Comparison of ENCODE assay signal across 15 mouse cellular contexts in genomic region chr7:130233777-130234176, GRCm38 (mm10).
DNase-seq lines count a peak whose midpoint lies in the region; ATAC-seq lines count a peak whose summit lies in the region.
"Had no signal": no experiment of that assay in that cellular context is flagged by ENCODE, and none has a peak within 500 bp of the region (broad histone marks: within the 10 kb centered on the region; RNA-seq: fewer than 3 reads in every experiment).

No protein-coding gene starts in this region.

- peak; percentile 82 to 90 for DNase-seq in adrenal gland, adult (ENCODE audit: inconsistent age in 2 of 2, low spot score in 1 of 2)
- no peak for DNase-seq in adrenal gland, postnatal 4 days (ENCODE audit: low spot score in 2 of 2)
- DNase-seq in adrenal gland, postnatal 36 days = peak; percentile 58 to 69
- no peak for DNase-seq in right cerebral cortex, postnatal 4 days
- no peak for DNase-seq in cerebellum, postnatal 14 days
- DNase-seq in urinary bladder, postnatal 36 days (ENCODE audit: low spot score in 2 of 2) = no peak
- DNase-seq: cerebellum, postnatal 10 days; lung, postnatal 10 days; thymus, adult 18-20 months had no signal

- H3K27me3 ChIP-seq in kidney, embryonic 14.5 days (ENCODE audit: control insufficient read depth, insufficient read depth, low read length) = no peaks in the 10 kb centered on the region
- H3K27me3 ChIP-seq in limb, embryonic 13.5 days = no peaks in the 10 kb centered on the region
- H3K27me3 ChIP-seq: embryonic facial prominence, embryonic 12.5 days; neural tube, embryonic 13.5 days had no signal

- peak; percentile 80 for ATAC-seq in kidney, embryonic 14.5 days (ENCODE audit: low FRiP score, low TSS enrichment)
- no peak for ATAC-seq in limb, embryonic 13.5 days (ENCODE audit: low FRiP score, low read depth)
- ATAC-seq: activated CD4-positive, CD25-positive, alpha-beta regulatory T cell, adult 4 months had no signal

- 15% methylated on average over 7 of the region's 7 CpGs for WGBS in kidney, embryonic 14.5 days
- WGBS in limb, embryonic 13.5 days = 22% methylated on average over 7 of the region's 7 CpGs

- peaks cover 3% of the 10 kb centered on the region; the same call in 1 of the 2 replicates for H3K36me3 ChIP-seq in kidney, embryonic 14.5 days (ENCODE audit: control insufficient read depth, insufficient read depth, low read length)
- H3K36me3 ChIP-seq in limb, embryonic 13.5 days = peaks cover 19% of the 10 kb centered on the region
- H3K36me3 ChIP-seq: embryonic facial prominence, embryonic 12.5 days; neural tube, embryonic 13.5 days had no signal

- no peak overlapping the region for H3K27ac ChIP-seq in kidney, embryonic 14.5 days (ENCODE audit: low read depth, low read length)
- H3K27ac ChIP-seq in limb, embryonic 13.5 days = no peak overlapping the region
- H3K27ac ChIP-seq: embryonic facial prominence, embryonic 12.5 days; liver, embryonic 14.5 days; neural tube, embryonic 13.5 days had no signal

- no peak overlapping the region for H3K4me2 ChIP-seq in kidney, embryonic 14.5 days (replicated peaks; ENCODE audit: low read depth, low read length)
- 0 out of 2 replicates have a peak overlapping the region, but pooled peaks have one; percentile 3 for H3K4me2 ChIP-seq in limb, embryonic 13.5 days (replicated peaks)
- H3K4me2 ChIP-seq: embryonic facial prominence, embryonic 12.5 days; neural tube, embryonic 13.5 days had no signal

- H3K4me3 ChIP-seq in kidney, embryonic 14.5 days (ENCODE audit: low read length) = no peak overlapping the region
- H3K4me3 ChIP-seq in limb, embryonic 13.5 days = no peak overlapping the region
- H3K4me3 ChIP-seq: embryonic facial prominence, embryonic 12.5 days; neural tube, embryonic 13.5 days had no signal

- no peaks in the 10 kb centered on the region for H3K9me3 ChIP-seq in kidney, embryonic 14.5 days (ENCODE audit: control insufficient read depth, low read length)
- H3K9me3 ChIP-seq in limb, embryonic 13.5 days = no peaks in the 10 kb centered on the region
- H3K9me3 ChIP-seq: embryonic facial prominence, embryonic 12.5 days; neural tube, embryonic 13.5 days had no signal

- H3K9ac ChIP-seq in kidney, embryonic 14.5 days (ENCODE audit: low read depth, low read length) = no peak overlapping the region
- H3K9ac ChIP-seq in limb, embryonic 13.5 days = no peak overlapping the region
- H3K9ac ChIP-seq: embryonic facial prominence, embryonic 12.5 days; liver, embryonic 14.5 days; neural tube, embryonic 13.5 days had no signal

- H3K4me1 ChIP-seq in kidney, embryonic 14.5 days (ENCODE audit: control insufficient read depth, insufficient read depth, low read length) = peaks cover 26% of the 10 kb centered on the region
- peaks cover 77% of the 10 kb centered on the region for H3K4me1 ChIP-seq in limb, embryonic 13.5 days

Comparison
In these comparisons a context has a peak if more than half of its experiments do, and no peak if none do; other contexts are left out.
1. DNase-seq: peak in adrenal gland, adult (2 of 2) and adrenal gland, postnatal 36 days (2 of 2); none in adrenal gland, postnatal 4 days (0 of 2), right cerebral cortex, postnatal 4 days (single experiment), cerebellum, postnatal 14 days (0 of 2) and urinary bladder, postnatal 36 days (0 of 2).